Mouse (Mus musculus): ENCODE measurements around the gene P3h4. TPM values are rescaled to one million over a fixed set of nuclear protein-coding genes. Genes with fewer than 3 reads are reported as not detected.
"Not testable (repeated sequence)": the region's sequence is repeated elsewhere in the genome, so short reads cannot be mapped to it uniquely, and the experiment has no call there.

The P3h4 gene
- total RNA-seq, 1 experiment from 2014 or later, result 26.7 TPM

GRCm38 (mm10) chr11:100361059-100361458 lies 53.6 kb downstream of the P3h4 start:
- not testable (repeated sequence) for DNase-seq

DNA sequence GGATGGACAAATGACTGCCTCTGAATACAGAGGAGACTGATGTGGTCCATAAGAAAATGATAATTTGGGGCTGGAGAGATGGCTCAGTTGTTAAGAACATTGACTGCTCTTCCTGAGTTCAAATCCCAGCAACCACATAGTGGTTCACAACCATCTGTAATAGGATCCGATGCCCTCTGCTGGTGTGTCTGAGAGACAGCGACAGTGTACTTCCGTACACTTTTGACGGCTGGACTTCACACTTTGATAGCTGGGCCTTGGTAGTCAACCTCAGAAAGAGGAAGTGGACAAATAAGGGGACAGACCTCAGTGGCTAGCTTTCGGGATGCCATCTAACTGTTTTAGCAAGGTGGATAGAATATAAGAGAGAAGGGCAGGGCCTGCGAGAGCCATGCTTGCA lies 54.5 kb downstream of the P3h4 start:
- DNase-seq, result no peak

Small RNAs within 50 kb of the gene (microRNA-seq; reads per million reads assigned to microRNA genes)
- gene Gm27374, result 0 reads per million in 2 experiments

Other genes with a start within 250 kb of the P3h4 start
- gene Krt9, start 221.6 kb downstream of the P3h4 start, total RNA-seq (2021), result not detected in 2 replicates
- gene Krt14, start 207.3 kb downstream of the P3h4 start, total RNA-seq (2021), result 0.38 and 0.41 TPM in 2 replicates
- not detected in 2 replicates for gene Krt16, start 165.9 kb downstream of the P3h4 start, total RNA-seq (2021)
- gene Krt17, start 153.8 kb downstream of the P3h4 start, total RNA-seq (2021), result not detected in 2 replicates
- gene Krt42, start 145.0 kb downstream of the P3h4 start, total RNA-seq (2021), result not detected in 2 replicates
- gene Eif1, start 95.0 kb downstream of the P3h4 start, total RNA-seq (2021), result 987 and 1,021 TPM in 2 replicates
- gene Gast, start 80.4 kb downstream of the P3h4 start, total RNA-seq (2021), result not detected in 2 replicates
- gene Hap1, start 58.7 kb downstream of the P3h4 start, total RNA-seq (2021), result 50.1 and 54.0 TPM in 2 replicates
- 101 and 102 TPM in 2 replicates for gene Jup, start 17.1 kb downstream of the P3h4 start, total RNA-seq (2021)
- 33.8 and 38.9 TPM in 2 replicates for gene Fkbp10, start 861 bp upstream of the P3h4 start, total RNA-seq (2021)
- gene Nt5c3b, start 27.0 kb upstream of the P3h4 start, total RNA-seq (2021), result 51.5 and 57.5 TPM in 2 replicates
- 0.94 and 1.5 TPM in 2 replicates for gene Klhl10, start 27.1 kb upstream of the P3h4 start, total RNA-seq (2021)
- gene Klhl11, start 57.9 kb upstream of the P3h4 start, total RNA-seq (2021), result 42.9 and 44.2 TPM in 2 replicates
- 805 and 809 TPM in 2 replicates for gene Acly, start 113.2 kb upstream of the P3h4 start, total RNA-seq (2021)
- 1.3 TPM in 2 replicates for gene Ttc25, start 130.8 kb upstream of the P3h4 start, total RNA-seq (2021)
- gene Cnp, start 160.1 kb upstream of the P3h4 start, total RNA-seq (2021), result 35.5 and 38.4 TPM in 2 replicates
- 41.1 and 44.4 TPM in 2 replicates for gene Nkiras2, start 204.4 kb upstream of the P3h4 start, total RNA-seq (2021)
- 217 and 264 TPM in 2 replicates for gene Dnajc7, start 205.3 kb upstream of the P3h4 start, total RNA-seq (2021)

Data from adrenal gland, postnatal 14 days (tissue).